8 mouse cellular contexts compared by ENCODE assay signal in the genomic region with DNA sequence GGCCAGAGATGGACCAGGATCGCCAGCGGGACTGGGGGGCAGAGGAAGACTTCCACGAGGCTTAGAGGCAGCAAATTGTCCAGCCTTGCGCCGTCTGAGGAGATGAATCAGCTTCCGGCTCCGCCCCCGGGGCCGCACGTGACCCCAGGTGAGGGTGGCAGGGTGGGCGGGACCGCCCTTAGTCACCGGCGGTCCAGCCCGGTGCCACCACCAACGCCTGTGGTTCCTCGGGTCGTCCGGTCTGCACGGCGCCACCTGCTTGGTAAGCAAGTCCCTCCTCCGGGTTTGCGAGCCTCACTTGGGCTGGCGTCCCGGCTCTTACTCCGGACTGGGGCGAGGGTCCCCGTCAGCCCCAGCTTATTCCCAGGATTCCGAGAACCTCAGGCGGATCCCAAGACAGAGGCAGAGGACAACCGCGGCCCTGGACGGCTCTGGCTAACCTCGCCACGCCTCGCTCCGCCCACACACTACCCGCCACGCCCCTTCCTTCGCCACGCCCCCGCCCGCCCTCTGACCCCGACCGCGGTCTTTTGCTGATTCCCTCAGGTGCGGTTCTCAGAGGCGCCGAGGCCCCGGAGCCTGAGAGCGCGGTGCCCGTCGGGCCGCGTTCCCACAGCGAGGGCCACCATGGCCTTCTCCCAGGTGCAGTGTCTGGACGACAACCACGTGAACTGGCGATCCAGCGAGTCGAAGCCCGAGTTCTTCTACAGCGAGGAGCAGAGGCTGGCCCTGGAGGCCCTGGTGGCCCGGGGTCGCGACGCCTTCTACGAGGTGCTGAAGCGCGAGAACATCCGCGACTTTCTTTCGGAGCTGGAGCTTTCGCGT. TPM values are rescaled to one million over a fixed set of nuclear protein-coding genes. Genes with fewer than 3 reads are reported as not detected.
DNase-seq lines count a peak whose midpoint lies in the region; ATAC-seq and TF ChIP-seq lines count a peak whose summit lies in the region.

TSS of gene Fam83g (plus strand) at position 185 of the 825 bp plus-strand sequence.

- no peaks in the 10 kb centered on the region for H3K4me1 ChIP-seq in forebrain, postnatal 0 days (ENCODE audit: insufficient read depth)
- no peaks in the 10 kb centered on the region for H3K4me1 ChIP-seq in hindbrain, embryonic 14.5 days (replicated peaks; ENCODE audit: control insufficient read depth, insufficient read depth, low read length)
- 0 out of 2 replicates have a peak, but pooled peaks cover 3% of the 10 kb centered on the region for H3K4me1 ChIP-seq in midbrain, embryonic 16.5 days (ENCODE audit: control insufficient read depth, insufficient read depth, low read length)

- no peaks in the 10 kb centered on the region for H3K9me3 ChIP-seq in forebrain, postnatal 0 days (ENCODE audit: low read length)
- no peaks in the 10 kb centered on the region for H3K9me3 ChIP-seq in hindbrain, embryonic 14.5 days (ENCODE audit: control insufficient read depth, low read length)
- H3K9me3 ChIP-seq in midbrain, embryonic 16.5 days (replicated peaks; ENCODE audit: control insufficient read depth, low read length, poor library complexity, severe bottlenecking): no peaks in the 10 kb centered on the region

- 2% methylated on average over 76 of the region's 76 CpGs for WGBS in forebrain, postnatal 0 days
- 2% methylated on average over 76 of the region's 76 CpGs for WGBS in hindbrain, embryonic 14.5 days
- WGBS in midbrain, embryonic 16.5 days: 2% methylated on average over 70 of the region's 76 CpGs

- intact Hi-C loops in left cerebral cortex, adult 2 months (cut with DNase I): no loop called here

- TF ChIP-seq CTCF in left cerebral cortex, adult 2 months (IDR thresholded peaks at IDR 0.05): no peak
- no peak for TF ChIP-seq CTCF in forebrain, postnatal 0 days (IDR thresholded peaks at IDR 0.05; ENCODE audit: low read depth)

- no peak within 1 kb of the TSS for H3K9ac ChIP-seq in forebrain, postnatal 0 days
- H3K9ac ChIP-seq in hindbrain, embryonic 14.5 days: 0 out of 2 replicates have a peak within 1 kb of the TSS, but pooled peaks have one; percentile 16
- 0 out of 2 replicates have a peak within 1 kb of the TSS, but pooled peaks have one; percentile 28 for H3K9ac ChIP-seq in midbrain, embryonic 16.5 days (ENCODE audit: low read depth, low read length)

- peaks cover 25% of the 10 kb centered on the region for H3K27me3 ChIP-seq in forebrain, postnatal 0 days (ENCODE audit: insufficient read depth, low read length)
- H3K27me3 ChIP-seq in hindbrain, embryonic 14.5 days (ENCODE audit: control insufficient read depth, insufficient read depth, low read length): peaks cover 36% of the 10 kb centered on the region
- H3K27me3 ChIP-seq in midbrain, embryonic 16.5 days (ENCODE audit: control insufficient read depth, insufficient read depth, low read depth, low read length): peaks cover 27% of the 10 kb centered on the region

- no peak for ATAC-seq in forebrain, postnatal 0 days
- ATAC-seq in hindbrain, embryonic 14.5 days (ENCODE audit: low FRiP score): no peak
- ATAC-seq in midbrain, embryonic 16.5 days: no peak

- H3K4me3 ChIP-seq in left cerebral cortex, adult 2 months: peak within 1 kb of the TSS; percentile 31
- peak within 1 kb of the TSS; percentile 32 for H3K4me3 ChIP-seq in forebrain, postnatal 0 days (ENCODE audit: low read depth, low read length)
- H3K4me3 ChIP-seq in hindbrain, embryonic 14.5 days (replicated peaks; ENCODE audit: low read length): peak within 1 kb of the TSS; percentile 32
- peak within 1 kb of the TSS; percentile 29 for H3K4me3 ChIP-seq in midbrain, embryonic 16.5 days (ENCODE audit: low read depth, low read length)

- DNase-seq in left cerebral cortex, adult 2 months (ENCODE audit: extremely low spot score in 1 of 2, low spot score in 2 of 2): no peak
- DNase-seq in left cerebral cortex, adult 9 months (ENCODE audit: low spot score in 2 of 2): no peak
- DNase-seq in forebrain, postnatal 0 days: no peak
- no peak for DNase-seq in hindbrain, embryonic 14.5 days (ENCODE audit: low spot score)
- DNase-seq in liver: peak; percentile 92
- peak; percentile 87 for DNase-seq in testis, postnatal 14 days (ENCODE audit: low spot score)
- DNase-seq in left cerebral cortex, adult 11 months (ENCODE audit: low spot score): no peak

- H3K27ac ChIP-seq in left cerebral cortex, adult 2 months: no peak within 1 kb of the TSS
- H3K27ac ChIP-seq in forebrain, postnatal 0 days (ENCODE audit: low read depth, low read length): no peak within 1 kb of the TSS
- H3K27ac ChIP-seq in hindbrain, embryonic 14.5 days: no peak within 1 kb of the TSS
- no peak within 1 kb of the TSS for H3K27ac ChIP-seq in midbrain, embryonic 16.5 days (ENCODE audit: low read length)

- no peaks in the 10 kb centered on the region for H3K36me3 ChIP-seq in forebrain, postnatal 0 days (ENCODE audit: insufficient read depth)
- H3K36me3 ChIP-seq in hindbrain, embryonic 14.5 days (replicated peaks; ENCODE audit: control insufficient read depth, insufficient read depth): no peaks in the 10 kb centered on the region
- no peaks in the 10 kb centered on the region for H3K36me3 ChIP-seq in midbrain, embryonic 16.5 days (ENCODE audit: control insufficient read depth, insufficient read depth, low read length)

- H3K4me2 ChIP-seq in forebrain, postnatal 0 days (ENCODE audit: low read depth): peak within 1 kb of the TSS; percentile 45
- H3K4me2 ChIP-seq in hindbrain, embryonic 14.5 days (replicated peaks): peak within 1 kb of the TSS; percentile 50
- peak within 1 kb of the TSS; percentile 48 for H3K4me2 ChIP-seq in midbrain, embryonic 16.5 days (ENCODE audit: low read length)

RNA-seq across cellular contexts. Expression of gene Fam83g, which starts in this region (rescaled TPM):
- under 1 TPM in 1 of 2 experiments, not detected in 1; 0.09 TPM for total RNA-seq in left cerebral cortex, adult 2 months (2021)
- 0.38 and 0.86 TPM in 2 replicates for total RNA-seq in forebrain, postnatal 0 days (2014; rRNA removed)
- polyA plus RNA-seq in forebrain, postnatal 0 days (2015; fragmentation: Nextera tagmentation; extraction: Ambion mirVana): 0.15 and 0.19 TPM in 2 replicates
- polyA plus RNA-seq in hindbrain, embryonic 14.5 days (2014; fragmentation: Nextera tagmentation; extraction: Ambion mirVana): 0.20 TPM in 2 replicates
- polyA plus RNA-seq in midbrain, embryonic 16.5 days (2015; fragmentation: Nextera tagmentation; extraction: Ambion mirVana): 0.11 and 0.26 TPM in 2 replicates

Comparison
In these comparisons a context has a peak if more than half of its experiments do, and no peak if none do; other contexts are left out.
1. DNase-seq: peak in liver (single experiment) and testis, postnatal 14 days (single experiment); none in left cerebral cortex, adult 2 months (0 of 2), left cerebral cortex, adult 9 months (0 of 2), forebrain, postnatal 0 days (single experiment), hindbrain, embryonic 14.5 days (single experiment) and left cerebral cortex, adult 11 months (single experiment).
2. Peak in every context shown above with its lines, with median percentiles within 50 percentile points of each other: H3K4me3 ChIP-seq and H3K4me2 ChIP-seq.